Mouse (Mus musculus) kidney, adult 2 months (tissue): ENCODE data around the gene Tent5b. TPM values are rescaled to one million over a fixed set of nuclear protein-coding genes. Genes with fewer than 3 reads are reported as not detected.

Source experiments
- DNase-seq: peaks from one replicate; pipeline ENCODE4 v3.0.0; 2021
- H3K27ac ChIP-seq: fragments of 200-500 bp; 2 replicates; pipeline ENCODE4 v1.5.1; 2012; ENCODE audit warnings: low read depth, low read length, control low read depth, inconsistent platforms; ENCODE audit not compliant: insufficient read depth
- H3K27me3 ChIP-seq: fragments of 200-500 bp; replicated peaks from 2 replicates; pipeline ENCODE4 v1.6.1; 2012; ENCODE audit warnings: mild to moderate bottlenecking, moderate library complexity, low read length, inconsistent platforms; ENCODE audit not compliant: control insufficient read depth, insufficient read depth
- H3K36me3 ChIP-seq: fragments of 200-500 bp; 2 replicates; pipeline ENCODE4 v1.6.1; 2012; ENCODE audit warnings: mild to moderate bottlenecking, moderate library complexity, low read length, inconsistent platforms; ENCODE audit not compliant: control insufficient read depth, insufficient read depth
- H3K4me1 ChIP-seq: fragments of 200-500 bp; 2 replicates; pipeline ENCODE4 v1.6.1; 2011; ENCODE audit warnings: low read length; ENCODE audit not compliant: control insufficient read depth, insufficient read depth
- H3K4me3 ChIP-seq: fragments of 200-500 bp; 2 replicates; pipeline ENCODE4 v1.5.1; 2011; ENCODE audit warnings: mild to moderate bottlenecking, low read depth, low read length, control low read depth; ENCODE audit not compliant: insufficient read depth
- CTCF ChIP-seq: fragments of 200-500 bp; conservative IDR thresholded peaks from 2 replicates; pipeline ENCODE4 v1.5.1; 2011; ENCODE audit warnings: low read depth, mild to moderate bottlenecking, control low read depth, low read length, moderate library complexity, mixed read lengths; ENCODE audit not compliant: insufficient read depth, insufficient read length
- POLR2A ChIP-seq: fragments of 200-500 bp; IDR thresholded peaks from one replicate; pipeline ENCODE4 v1.6.1; 2011; ENCODE audit warnings: low read depth, low read length, control low read depth
- WGBS: fragments of 180-500 bp; shearing (Covaris S2); methylation state at CpG from one replicate; pipeline ENCODE4 v1.1.7; 2018; 5-methylcytosine and 5-hydroxymethylcytosine counted together
- polyA plus RNA-seq: library from polyadenylated mRNA; depleted of rRNA; stranded (reverse); fragments of >200 nt; gene quantifications from 2 replicates; pipeline ENCODE4 v1.2.3, GENCODE M21; 2012

Gene Tent5b
- polyA plus RNA-seq, 1 experiment, result 2.9 TPM

- no peaks in the 10 kb centered on the region for H3K4me1 ChIP-seq
- WGBS, result 1% methylated on average over 27 of the region's 27 CpGs
- no peak overlapping the region for H3K27ac ChIP-seq
- H3K27me3 ChIP-seq, result no peaks in the 10 kb centered on the region
- TF ChIP-seq POLR2A, result no peak
- TF ChIP-seq CTCF, result no peak
- peak overlapping the region; percentile 52 for H3K4me3 ChIP-seq
- DNase-seq, result peak; percentile 89
- H3K36me3 ChIP-seq, result no peaks in the 10 kb centered on the region
Measured at GRCm38 (mm10) chr4:133468080-133468479, 11.9 kb upstream of the Tent5b start.

- H3K4me1 ChIP-seq, result no peaks in the 10 kb centered on the region
- no peaks in the 10 kb centered on the region for H3K36me3 ChIP-seq
- no peak overlapping the region for H3K4me3 ChIP-seq
- TF ChIP-seq POLR2A, result no peak
- no peak for TF ChIP-seq CTCF
- WGBS, result 32% methylated on average over 12 of the region's 12 CpGs
- H3K27ac ChIP-seq, result no peak overlapping the region
- peak; percentile 40 for DNase-seq
- no peaks in the 10 kb centered on the region for H3K27me3 ChIP-seq
Measured at GRCm38 (mm10) chr4:133469122-133469521, 10.8 kb upstream of the Tent5b start.

- TF ChIP-seq POLR2A (no peak), CTCF (no peak)
- Histone ChIP-seq H3K4me1 (no peaks in the 10 kb centered on the region), H3K36me3 (no peaks in the 10 kb centered on the region), H3K27ac (no peak overlapping the region), H3K27me3 (no peaks in the 10 kb centered on the region), H3K4me3 (no peak overlapping the region)
- 81% methylated on average over 7 of the region's 7 CpGs for WGBS
- no peak for DNase-seq
Measured at GRCm38 (mm10) chr4:133471135-133471821, 8.7 kb upstream of the Tent5b start.

- Histone ChIP-seq H3K4me1 (no peaks in the 10 kb centered on the region), H3K27me3 (no peaks in the 10 kb centered on the region), H3K27ac (no peak overlapping the region), H3K36me3 (no peaks in the 10 kb centered on the region), H3K4me3 (no peak overlapping the region)
- no peak for TF ChIP-seq POLR2A
- no peak; the same call in 1 of the 2 replicates for TF ChIP-seq CTCF
- no peak for DNase-seq
- 84% methylated on average over 2 of the region's 2 CpGs for WGBS
Measured at GRCm38 (mm10) chr4:133473833-133474232, 6.1 kb upstream of the Tent5b start.

GRCm38 (mm10) chr4:133480185-133480537, 229 bp downstream of the Tent5b start:
- TF ChIP-seq CTCF (no peak), POLR2A (no peak)

GRCm38 (mm10) chr4:133480754-133481153, 822 bp downstream of the Tent5b start:
- no peaks in the 10 kb centered on the region for H3K36me3 ChIP-seq
- TF ChIP-seq CTCF, result no peak
- TF ChIP-seq POLR2A, result no peak
- no peak overlapping the region for H3K27ac ChIP-seq
- H3K4me1 ChIP-seq, result peaks cover 5% of the 10 kb centered on the region; the same call in 1 of the 2 replicates
- DNase-seq, result no peak
- no peaks in the 10 kb centered on the region for H3K27me3 ChIP-seq
- peak overlapping the region; percentile 49 for H3K4me3 ChIP-seq
- 34% methylated on average over 6 of the region's 6 CpGs for WGBS

More at GRCm38 (mm10) chr4:133480185-133480537, 229 bp downstream of the Tent5b start:
- Histone ChIP-seq H3K4me3 (peak overlapping the region; percentile 49), H3K27ac (no peak overlapping the region; the same call in 1 of the 2 replicates), H3K27me3 (no peaks in the 10 kb centered on the region), H3K36me3 (no peaks in the 10 kb centered on the region), H3K4me1 (peaks cover 5% of the 10 kb centered on the region; the same call in 1 of the 2 replicates)
- WGBS, result 3% methylated on average over 34 of the region's 34 CpGs
- no peak for DNase-seq

GRCm38 (mm10) chr4:133481488-133481887, 1.6 kb downstream of the Tent5b start:
- Histone ChIP-seq H3K27me3 (no peaks in the 10 kb centered on the region), H3K27ac (no peak overlapping the region), H3K4me3 (no peak overlapping the region), H3K36me3 (no peaks in the 10 kb centered on the region), H3K4me1 (peaks cover 5% of the 10 kb centered on the region; the same call in 1 of the 2 replicates)
- DNase-seq, result no peak
- TF ChIP-seq CTCF (no peak), POLR2A (no peak)
- WGBS, result 45% methylated on average over 4 of the region's 4 CpGs
